28 mouse cellular contexts compared by ENCODE assay signal in genomic region chr13:43042766-43043165, GRCm38 (mm10).
DNase-seq lines count a peak whose midpoint lies in the region; ATAC-seq and TF ChIP-seq lines count a peak whose summit lies in the region.
"Had no signal": no experiment of that assay in that cellular context is flagged by ENCODE, and none has a peak within 500 bp of the region (broad histone marks: within the 10 kb centered on the region; RNA-seq: fewer than 3 reads in every experiment).

No protein-coding gene starts in this region.

- no peak for DNase-seq in frontal cortex, postnatal 36 days (ENCODE audit: low spot score in 2 of 2)
- DNase-seq in lung, postnatal 10 days = peak; percentile 5
- no peak for DNase-seq in lung, adult 18-20 months
- DNase-seq in Muller cell, postnatal 12 days (ENCODE audit: inconsistent ontology term) = peak; percentile 66
- peak; percentile 2 for DNase-seq in fibroblast of lung, adult 2 months (ENCODE audit: low read depth)
- DNase-seq: adrenal gland, postnatal 14 days; cerebellum, adult 18-20 months; cerebellum, adult 9-10 months; cerebellum, postnatal 25 days; gastrocnemius, adult 2 months; gastrocnemius, postnatal 14 days; heart, adult 18-20 months; heart, postnatal 14 days; heart, postnatal 4 days had no signal

- no peaks in the 10 kb centered on the region for H3K4me1 ChIP-seq in intestine, postnatal 0 days (replicated peaks; ENCODE audit: control insufficient read depth, insufficient read depth, low read length)
- H3K4me1 ChIP-seq: embryonic facial prominence, embryonic 12.5 days; embryonic facial prominence, embryonic 15.5 days; forebrain, embryonic 12.5 days; forebrain, embryonic 15.5 days; heart, embryonic 10.5 days; heart, embryonic 13.5 days had no signal

- H3K9me3 ChIP-seq in intestine, postnatal 0 days (ENCODE audit: control insufficient read depth) = no peaks in the 10 kb centered on the region
- H3K9me3 ChIP-seq: embryonic facial prominence, embryonic 12.5 days; embryonic facial prominence, embryonic 15.5 days; forebrain, embryonic 12.5 days; forebrain, embryonic 15.5 days; heart, embryonic 10.5 days; heart, embryonic 13.5 days had no signal

- WGBS in intestine, postnatal 0 days = 68% methylated on average over 4 of the region's 4 CpGs

- no peak overlapping the region for H3K4me2 ChIP-seq in intestine, postnatal 0 days (replicated peaks; ENCODE audit: low read depth)
- H3K4me2 ChIP-seq: embryonic facial prominence, embryonic 12.5 days; embryonic facial prominence, embryonic 15.5 days; forebrain, embryonic 12.5 days; forebrain, embryonic 15.5 days; heart, embryonic 13.5 days; hindbrain, embryonic 14.5 days had no signal

- no peak overlapping the region for H3K27ac ChIP-seq in intestine, postnatal 0 days (ENCODE audit: low read depth, low read length)
- H3K27ac ChIP-seq: embryonic facial prominence, embryonic 12.5 days; embryonic facial prominence, embryonic 15.5 days; forebrain, embryonic 12.5 days; forebrain, embryonic 15.5 days; gastrocnemius, adult 2 months; heart, embryonic 10.5 days; heart, embryonic 13.5 days; hindbrain, embryonic 14.5 days; hindbrain, postnatal 0 days had no signal

- H3K36me3 ChIP-seq in intestine, postnatal 0 days (ENCODE audit: control insufficient read depth, insufficient read depth) = no peaks in the 10 kb centered on the region
- H3K36me3 ChIP-seq: embryonic facial prominence, embryonic 12.5 days; embryonic facial prominence, embryonic 15.5 days; forebrain, embryonic 12.5 days; forebrain, embryonic 15.5 days; heart, embryonic 10.5 days; heart, embryonic 13.5 days had no signal

- H3K4me3 ChIP-seq in intestine, postnatal 0 days (ENCODE audit: low read depth, low read length) = no peak overlapping the region
- H3K4me3 ChIP-seq: embryonic facial prominence, embryonic 12.5 days; embryonic facial prominence, embryonic 15.5 days; forebrain, embryonic 12.5 days; forebrain, embryonic 15.5 days; gastrocnemius, adult 2 months; heart, embryonic 10.5 days; heart, embryonic 13.5 days had no signal

- no peak for TF ChIP-seq CTCF in intestine, postnatal 0 days (IDR thresholded peaks at IDR 0.05; ENCODE audit: low read depth)

- no peaks in the 10 kb centered on the region for H3K27me3 ChIP-seq in intestine, postnatal 0 days (replicated peaks; ENCODE audit: control insufficient read depth, insufficient read depth, low read length)
- H3K27me3 ChIP-seq: embryonic facial prominence, embryonic 12.5 days; embryonic facial prominence, embryonic 15.5 days; forebrain, embryonic 12.5 days; forebrain, embryonic 15.5 days; heart, embryonic 13.5 days; Patski had no signal

- no peak overlapping the region for H3K9ac ChIP-seq in intestine, postnatal 0 days (ENCODE audit: low read depth, low read length)
- H3K9ac ChIP-seq: embryonic facial prominence, embryonic 12.5 days; embryonic facial prominence, embryonic 15.5 days; forebrain, embryonic 12.5 days; forebrain, embryonic 15.5 days; heart, embryonic 13.5 days; hindbrain, embryonic 14.5 days had no signal

- peak; percentile 73 for ATAC-seq in frontal cortex, adult (ENCODE audit: low TSS enrichment)
- ATAC-seq in intestine, postnatal 0 days = no peak
- ATAC-seq: CD4-positive, CD25-positive, alpha-beta regulatory T cell, adult 4 months; forebrain, embryonic 15.5 days; hindbrain, postnatal 0 days; inflammation-experienced regulatory T-cells, adult 6 months; intestine, embryonic 16.5 days; Patski had no signal

Comparison
In these comparisons a context has a peak if more than half of its experiments do, and no peak if none do; other contexts are left out.
1. DNase-seq: peak in lung, postnatal 10 days (single experiment), Muller cell, postnatal 12 days (single experiment) and fibroblast of lung, adult 2 months (single experiment); none in frontal cortex, postnatal 36 days (0 of 2) and lung, adult 18-20 months (0 of 2).